ENCODE assay signal across 14 mouse cellular contexts in genomic region chr5:110222757-110223156, GRCm38 (mm10). TPM values are rescaled to one million over a fixed set of nuclear protein-coding genes. Genes with fewer than 3 reads are reported as not detected.
DNase-seq lines count a peak whose midpoint lies in the region.
"Had no signal": no experiment of that assay in that cellular context is flagged by ENCODE, and none has a peak within 500 bp of the region (broad histone marks: within the 10 kb centered on the region; RNA-seq: fewer than 3 reads in every experiment).

No protein-coding gene starts in this region.

- intact Hi-C loops in left cerebral cortex, postnatal 4 days (cut with DNase I) = no loop called here

- peak; percentile 35 for DNase-seq in heart, adult 11 months
- no peak for DNase-seq in heart, adult 9 months (ENCODE audit: low spot score in 2 of 2)
- peak; percentile 82 to 89 for DNase-seq in cerebellum, adult 18-20 months
- peak; percentile 89 for DNase-seq in cerebellum, adult 9-11 months
- peak; percentile 72 to 81 for DNase-seq in cerebellum, postnatal 36 days
- DNase-seq in left cerebral cortex, postnatal 4 days = no peak
- no peak for DNase-seq in adrenal gland, postnatal 4 days (ENCODE audit: low spot score in 2 of 2)
- DNase-seq in layer of hippocampus, adult 9-10 months (ENCODE audit: low spot score) = no peak
- DNase-seq: adrenal gland, adult 2 months; adrenal gland, postnatal 25 days; gastrocnemius, postnatal 36 days; heart, adult 18-20 months; heart, postnatal 14 days; kidney, adult 18-20 months had no signal

RNA-seq across cellular contexts. Expression of gene Ankle2, which starts 8.0 kb away (rescaled TPM):
- total RNA-seq in left cerebral cortex, postnatal 4 days (2021) = 10 to 100 TPM; 34.2 to 38.6 TPM
- 10 to 100 TPM; 47.2 to 48.3 TPM for total RNA-seq in adrenal gland, postnatal 4 days (2021)

RNA-seq across cellular contexts. Expression of gene Golga3, which starts 46.3 kb away (rescaled TPM):
- total RNA-seq in left cerebral cortex, postnatal 4 days (2021) = 10 to 100 TPM; 50.4 to 52.3 TPM
- total RNA-seq in adrenal gland, postnatal 4 days (2021) = 10 to 100 TPM; 39.9 to 43.6 TPM

RNA-seq across cellular contexts. Expression of gene Pgam5, which starts 47.0 kb away (rescaled TPM):
- 10 to 100 TPM; 66.5 to 66.9 TPM for total RNA-seq in left cerebral cortex, postnatal 4 days (2021)
- 10 to 100 TPM; 48.1 to 49.0 TPM for total RNA-seq in adrenal gland, postnatal 4 days (2021)

Comparison
In these comparisons a context has a peak if more than half of its experiments do, and no peak if none do; other contexts are left out.
1. DNase-seq: peak in heart, adult 11 months (single experiment), cerebellum, adult 18-20 months (2 of 2), cerebellum, adult 9-11 months (single experiment) and cerebellum, postnatal 36 days (2 of 2); none in heart, adult 9 months (0 of 2), left cerebral cortex, postnatal 4 days (single experiment), adrenal gland, postnatal 4 days (0 of 2) and layer of hippocampus, adult 9-10 months (single experiment).